Comparison of ENCODE assay signal across 8 mouse cellular contexts in the genomic region with DNA sequence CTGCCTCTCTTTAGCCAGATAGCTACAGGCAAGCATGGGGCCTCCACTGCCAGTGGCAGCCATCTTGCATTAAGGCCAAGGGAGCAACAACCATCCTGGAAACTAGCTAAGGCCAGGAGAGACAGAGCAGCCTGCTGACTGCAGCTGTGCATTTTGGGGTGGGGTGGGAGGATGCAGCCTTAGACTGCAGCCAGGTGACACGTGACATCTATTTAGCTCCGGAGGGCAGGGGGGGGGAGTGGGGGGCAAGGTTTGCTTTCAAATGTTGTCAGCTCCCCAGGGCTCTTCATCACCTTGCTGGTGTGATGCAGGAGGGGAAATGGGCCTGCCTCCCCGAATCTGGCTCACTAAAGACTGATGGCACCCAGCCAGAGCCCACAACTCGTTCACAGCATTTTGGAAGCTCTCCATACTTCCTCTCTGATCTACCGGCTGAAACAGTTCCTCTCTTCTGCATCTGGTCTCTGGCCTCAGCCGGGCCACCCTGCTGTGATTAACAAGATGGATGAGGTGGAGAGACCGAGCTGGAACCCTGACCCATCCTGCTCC. TPM values are rescaled to one million over a fixed set of nuclear protein-coding genes. Genes with fewer than 3 reads are reported as not detected.
A peak's percentile ranks its signal among the peaks of the same experiment; 100 is the strongest.
DNase-seq lines count a peak whose midpoint lies in the region; ATAC-seq lines count a peak whose summit lies in the region.

No protein-coding gene starts in this region.

- intact Hi-C loops in gastrocnemius, postnatal 36 days (cut with DNase I), result no loop called here

- H3K4me3 ChIP-seq in embryonic facial prominence, embryonic 15.5 days (replicated peaks), result no peak overlapping the region
- H3K4me3 ChIP-seq in neural tube, embryonic 15.5 days (replicated peaks), result no peak overlapping the region

- peaks cover 30% of the 10 kb centered on the region for H3K4me1 ChIP-seq in embryonic facial prominence, embryonic 15.5 days
- H3K4me1 ChIP-seq in neural tube, embryonic 15.5 days, result peaks cover 26% of the 10 kb centered on the region

- ATAC-seq in embryonic facial prominence, embryonic 15.5 days (ENCODE audit: insufficient number of reproducible peaks, low FRiP score, low TSS enrichment, low read depth), result peak; percentile 71
- peak; percentile 71 to 72 for ATAC-seq in hematopoietic stem cell, adult 5-6 weeks (replicated peaks in 1 of 2; ENCODE audit: insufficient read depth in 1 of 2, low FRiP score in 2 of 2, low TSS enrichment in 1 of 2, low read depth in 1 of 2, poor library complexity in 2 of 2, severe bottlenecking in 2 of 2)
- ATAC-seq in neural tube, embryonic 15.5 days (ENCODE audit: low FRiP score), result peak; percentile 66

- 2% methylated on average over 7 of the region's 7 CpGs for WGBS in embryonic facial prominence, embryonic 15.5 days
- WGBS in neural tube, embryonic 15.5 days, result 4% methylated on average over 7 of the region's 7 CpGs

- H3K9me3 ChIP-seq in embryonic facial prominence, embryonic 15.5 days (replicated peaks), result no peaks in the 10 kb centered on the region
- H3K9me3 ChIP-seq in neural tube, embryonic 15.5 days (replicated peaks), result no peaks in the 10 kb centered on the region

- H3K9ac ChIP-seq in embryonic facial prominence, embryonic 15.5 days, result no peak overlapping the region
- H3K9ac ChIP-seq in neural tube, embryonic 15.5 days (replicated peaks), result no peak overlapping the region

- no peaks in the 10 kb centered on the region for H3K36me3 ChIP-seq in embryonic facial prominence, embryonic 15.5 days
- no peaks in the 10 kb centered on the region for H3K36me3 ChIP-seq in neural tube, embryonic 15.5 days

- peak overlapping the region; percentile 58 for H3K27ac ChIP-seq in embryonic facial prominence, embryonic 15.5 days (replicated peaks)
- H3K27ac ChIP-seq in neural tube, embryonic 15.5 days (replicated peaks), result peak overlapping the region; percentile 62

- peak overlapping the region; percentile 4; the same call in 1 of the 2 replicates for H3K4me2 ChIP-seq in embryonic facial prominence, embryonic 15.5 days (replicated peaks)
- peak overlapping the region; percentile 15; the same call in 1 of the 2 replicates for H3K4me2 ChIP-seq in neural tube, embryonic 15.5 days

- DNase-seq in gastrocnemius, postnatal 10 days, result peak; percentile 55
- DNase-seq in gastrocnemius, postnatal 36 days, result no peak
- peak; percentile 78 for DNase-seq in CD4-positive, CD25-positive, alpha-beta regulatory T cell, adult 2 months (ENCODE audit: low read depth, low spot score)
- DNase-seq in layer of hippocampus, adult 9-10 months (ENCODE audit: low spot score), result peak; percentile 20
- DNase-seq in embryo, embryonic 10 days (ENCODE audit: low spot score), result no peak

- H3K27me3 ChIP-seq in embryonic facial prominence, embryonic 15.5 days, result no peaks in the 10 kb centered on the region
- no peaks in the 10 kb centered on the region for H3K27me3 ChIP-seq in neural tube, embryonic 15.5 days (replicated peaks)

RNA-seq across cellular contexts. Expression of a gene that starts 34.8 kb away (rescaled TPM):
- total RNA-seq in gastrocnemius, postnatal 10 days (2021), result 1 to 10 TPM; 7.4 to 8.8 TPM
- 1 to 10 TPM; 3.7 to 5.8 TPM for total RNA-seq in gastrocnemius, postnatal 36 days (2021)
- polyA plus RNA-seq in embryonic facial prominence, embryonic 15.5 days (2015; fragmentation: Nextera tagmentation; extraction: Ambion mirVana), result 7.3 and 8.1 TPM in 2 replicates
- total RNA-seq in hematopoietic stem cell, adult 5-6 weeks (2017), result 0.06 and 0.69 TPM in 2 replicates
- polyA plus RNA-seq in neural tube, embryonic 15.5 days (2015; fragmentation: Nextera tagmentation; extraction: Ambion mirVana), result 3.1 and 5.5 TPM in 2 replicates

Comparison
In these comparisons a context has a peak if more than half of its experiments do, and no peak if none do; other contexts are left out.
1. DNase-seq: peak in gastrocnemius, postnatal 10 days (single experiment), CD4-positive, CD25-positive, alpha-beta regulatory T cell, adult 2 months (single experiment) and layer of hippocampus, adult 9-10 months (single experiment); none in gastrocnemius, postnatal 36 days (0 of 2) and embryo, embryonic 10 days (single experiment).
2. Peak in every context shown above with its lines, with median percentiles within 50 percentile points of each other: ATAC-seq.